Mouse (Mus musculus): ENCODE measurements around the gene Lsm3.
"Not testable (repeated sequence)": the region's sequence is repeated elsewhere in the genome, so short reads cannot be mapped to it uniquely, and the experiment has no call there.

The Lsm3 gene

DNA sequence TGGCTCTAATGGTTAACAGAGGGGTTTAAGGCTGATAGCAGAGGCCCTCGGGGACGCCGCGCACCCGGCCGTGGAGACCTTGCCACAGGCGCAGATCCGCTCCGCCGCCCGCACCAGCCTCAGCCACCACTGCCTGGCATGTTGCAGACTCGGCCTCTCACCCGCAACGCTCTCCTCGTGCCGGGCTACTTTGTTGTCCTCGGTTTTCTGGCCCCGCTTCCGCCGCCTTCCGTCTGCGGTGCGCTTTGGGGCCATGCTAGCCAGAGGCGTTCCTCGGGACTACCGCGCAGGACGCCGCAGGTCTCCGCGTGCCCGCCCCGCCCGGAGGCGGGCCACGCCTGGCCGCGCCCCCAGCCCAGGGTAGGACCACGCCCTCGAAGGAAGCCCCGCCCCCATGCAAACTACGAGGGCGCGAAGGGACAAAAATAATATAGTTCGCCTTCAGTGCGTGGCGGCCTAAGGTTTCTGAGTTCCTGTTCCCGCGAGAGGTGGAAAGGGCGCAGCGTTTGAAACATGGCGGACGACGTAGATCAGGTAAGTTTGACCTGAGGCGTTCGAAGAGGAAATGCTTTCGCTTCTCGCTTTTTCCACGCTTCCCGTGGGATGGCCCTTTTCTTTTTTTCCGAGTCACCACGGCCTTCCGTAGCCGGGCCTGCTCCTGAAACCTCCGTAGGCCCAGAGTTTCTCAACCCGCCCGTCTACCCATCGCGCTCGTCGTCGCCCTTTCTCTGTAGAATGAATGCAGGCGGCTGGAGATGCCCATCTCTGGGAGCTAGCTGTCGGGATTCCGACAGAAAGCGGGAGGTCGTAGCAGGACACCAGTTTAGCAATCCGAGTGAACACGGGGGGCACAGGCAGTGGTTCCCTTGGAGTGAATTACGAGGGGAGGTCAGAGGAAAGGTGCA lies at the start of gene Lsm3, which contains the start of gene Xpc:
Lsm3 (plus strand) TSS at position 384 of the 905 bp plus-strand sequence.
Xpc (minus strand) TSS at position 344 of the 905 bp plus-strand sequence.
- peak; percentile 96 to 97 for DNase-seq (ENCODE audit: low spot score in 2 of 2)

GRCm38 (mm10) chr6:91467106-91467505 lies 48.6 kb upstream of the Lsm3 start:
- DNase-seq (ENCODE audit: low spot score in 2 of 2): no peak

- no peak for DNase-seq (ENCODE audit: low spot score in 2 of 2)
Measured at GRCm38 (mm10) chr6:91470712-91471111, 45.0 kb upstream of the Lsm3 start.

- DNase-seq (ENCODE audit: low spot score in 2 of 2): not testable (repeated sequence)
Measured at GRCm38 (mm10) chr6:91471427-91471826, 44.3 kb upstream of the Lsm3 start.

- no peak for DNase-seq (ENCODE audit: low spot score in 2 of 2)
Measured at GRCm38 (mm10) chr6:91472319-91472718, 43.4 kb upstream of the Lsm3 start.

- peak; percentile 97 to 99 for DNase-seq (ENCODE audit: low spot score in 2 of 2)
Measured at GRCm38 (mm10) chr6:91472868-91473804, 42.6 kb upstream of the Lsm3 start, which contains the start of the genes Chchd4 and Tmem43. Gene Chchd4 (minus strand): TSS chr6:91473546. Gene Tmem43 (plus strand): TSS chr6:91473703.

DNA sequence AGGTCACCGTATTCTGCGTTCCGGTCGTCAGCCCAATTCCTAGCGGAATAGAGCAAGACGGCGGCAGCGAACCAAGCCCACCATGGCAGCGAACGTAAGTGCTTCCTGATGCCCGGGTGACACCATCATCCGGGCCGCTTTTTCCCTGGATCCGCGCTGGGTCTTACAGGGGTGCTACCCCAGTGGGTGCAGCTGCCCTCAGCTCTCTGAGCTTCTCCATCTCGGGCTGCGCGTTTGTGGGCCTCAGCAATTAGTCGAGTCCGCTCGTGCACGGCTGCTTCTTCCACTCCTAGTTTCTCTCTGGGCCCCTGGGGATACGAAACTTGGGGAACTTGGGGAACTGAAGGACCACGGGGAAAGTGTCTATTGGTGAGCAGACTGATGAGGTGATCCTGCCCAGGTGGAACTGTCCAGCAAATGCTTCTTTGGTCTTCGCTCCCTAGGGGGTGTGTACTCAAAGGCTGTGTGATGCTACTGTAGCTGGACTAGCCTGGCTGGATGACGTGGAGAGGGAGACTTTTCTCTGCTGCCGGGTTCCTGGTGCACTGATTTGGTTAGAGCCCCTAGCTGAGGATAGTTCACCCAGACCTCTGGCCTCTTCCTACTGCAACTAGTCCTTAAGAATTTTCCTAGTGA lies 41.8 kb upstream of the Lsm3 start:
- no peak for DNase-seq (ENCODE audit: low spot score in 2 of 2)

GRCm38 (mm10) chr6:91474441-91475190 lies 41.1 kb upstream of the Lsm3 start:
- DNase-seq (ENCODE audit: low spot score in 2 of 2): no peak

GRCm38 (mm10) chr6:91476541-91476940 lies 39.2 kb upstream of the Lsm3 start:
- no peak for DNase-seq (ENCODE audit: low spot score in 2 of 2)

- no peak for DNase-seq (ENCODE audit: low spot score in 2 of 2)
Measured at GRCm38 (mm10) chr6:91483371-91483770, 32.4 kb upstream of the Lsm3 start.

- DNase-seq (ENCODE audit: low spot score in 2 of 2): no peak
Measured at GRCm38 (mm10) chr6:91486736-91487453, 28.8 kb upstream of the Lsm3 start.

GRCm38 (mm10) chr6:91488496-91489212 lies 27.1 kb upstream of the Lsm3 start:
- DNase-seq (ENCODE audit: low spot score in 2 of 2): peak in 1 of 2 experiments; percentile 36

- no peak for DNase-seq (ENCODE audit: low spot score in 2 of 2)
Measured at GRCm38 (mm10) chr6:91489872-91490271, 25.9 kb upstream of the Lsm3 start.

GRCm38 (mm10) chr6:91491004-91491403 lies 24.7 kb upstream of the Lsm3 start:
- DNase-seq (ENCODE audit: low spot score in 2 of 2): no peak

- no peak for DNase-seq (ENCODE audit: low spot score in 2 of 2)
Measured at GRCm38 (mm10) chr6:91493053-91493452, 22.7 kb upstream of the Lsm3 start.

DNA sequence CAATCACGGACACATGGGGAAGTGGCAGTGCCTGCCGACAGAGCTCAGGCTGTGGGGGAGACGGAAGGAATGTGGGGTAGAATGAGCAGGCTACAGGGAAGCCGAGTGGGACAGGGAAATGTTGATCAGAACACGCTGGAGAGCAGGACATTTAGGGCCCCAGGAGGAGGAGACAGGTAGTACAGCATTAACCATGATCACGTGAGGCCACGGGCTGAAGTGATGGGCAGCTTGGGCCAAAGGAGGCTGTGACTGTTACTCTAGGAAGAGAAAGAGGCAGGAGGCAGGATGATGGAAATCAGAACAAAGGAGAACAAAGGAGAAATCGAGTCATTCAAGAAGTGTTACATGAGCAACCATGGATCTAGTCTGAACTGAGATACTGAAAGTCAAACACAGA lies 21.2 kb upstream of the Lsm3 start:
- DNase-seq (ENCODE audit: low spot score in 2 of 2): no peak

- DNase-seq (ENCODE audit: low spot score in 2 of 2): no peak
Measured at GRCm38 (mm10) chr6:91503302-91503701, 12.4 kb upstream of the Lsm3 start.

DNA sequence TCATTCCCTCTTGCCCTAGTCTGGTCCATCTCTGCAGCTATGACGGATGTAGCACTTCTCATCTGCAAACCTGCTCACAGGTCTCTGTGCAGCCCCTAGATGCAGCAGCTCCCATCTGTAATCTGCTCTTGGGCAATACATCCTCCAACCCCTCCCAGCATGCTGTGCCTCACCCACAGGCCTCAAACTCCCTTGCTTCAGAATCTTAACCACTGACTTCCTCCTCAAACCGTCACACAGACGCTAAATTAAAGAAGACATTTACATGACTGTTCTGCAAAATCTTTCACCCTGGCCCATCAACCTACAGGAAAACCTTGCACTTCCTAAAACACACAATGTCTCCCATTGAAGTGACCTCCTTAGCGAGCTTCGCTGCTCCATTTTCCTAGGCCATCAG lies 9.7 kb upstream of the Lsm3 start:
- no peak for DNase-seq (ENCODE audit: low spot score in 2 of 2)

DNA sequence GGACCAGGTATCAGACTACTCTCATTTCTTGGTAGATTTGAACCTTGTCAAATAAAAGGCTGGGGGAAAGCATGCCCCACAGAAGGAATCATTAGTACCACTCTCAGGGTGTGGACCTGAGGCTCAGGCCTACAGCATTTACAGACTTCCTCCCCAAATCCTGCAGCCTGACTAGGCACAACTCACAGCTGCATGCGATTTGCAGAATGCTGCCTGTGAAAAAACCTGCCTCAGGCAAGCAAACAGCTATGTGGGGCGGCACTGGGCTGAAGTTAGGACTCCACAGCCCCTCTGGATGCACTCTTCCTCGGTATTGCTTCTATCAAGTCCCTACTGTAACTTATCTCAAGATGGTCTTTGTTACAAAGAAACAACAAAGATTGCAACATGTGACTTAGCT lies 7.7 kb upstream of the Lsm3 start:
- no peak for DNase-seq (ENCODE audit: low spot score in 2 of 2)

DNA sequence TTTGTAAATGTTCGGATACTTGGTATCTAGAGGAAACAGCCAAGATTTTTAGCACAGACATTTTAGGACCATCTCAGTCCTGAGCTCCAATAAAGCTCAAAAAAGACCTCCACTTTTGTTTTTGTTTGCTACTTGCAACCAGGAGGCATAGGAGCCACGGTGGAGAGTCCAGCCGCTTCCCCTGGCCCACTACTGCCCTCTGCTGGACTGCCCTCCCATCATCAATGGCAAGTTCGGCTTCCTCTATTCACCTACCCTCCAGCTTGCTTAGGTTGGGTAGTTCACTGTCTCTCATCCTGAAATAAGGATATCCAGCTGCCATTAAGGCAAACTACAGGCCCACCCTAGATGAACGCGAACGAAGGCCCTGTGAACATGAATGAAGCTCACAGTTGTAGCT lies 6.4 kb upstream of the Lsm3 start:
- peak in 1 of 2 experiments; percentile 36 for DNase-seq (ENCODE audit: low spot score in 2 of 2)
